Mouse (Mus musculus) left cerebral cortex, adult 9 months (tissue): Measurements from ENCODE around the gene Cela3b.
"Not testable (repeated sequence)": the region's sequence is repeated elsewhere in the genome, so short reads cannot be mapped to it uniquely, and the experiment has no call there.

Experiments used
- DNase-seq, 2 experiments: peaks; one replicate each; pipeline ENCODE4 v3.0.0; 2022; ENCODE audit warnings: low spot score in 2 of 2

Gene Cela3b

DNA sequence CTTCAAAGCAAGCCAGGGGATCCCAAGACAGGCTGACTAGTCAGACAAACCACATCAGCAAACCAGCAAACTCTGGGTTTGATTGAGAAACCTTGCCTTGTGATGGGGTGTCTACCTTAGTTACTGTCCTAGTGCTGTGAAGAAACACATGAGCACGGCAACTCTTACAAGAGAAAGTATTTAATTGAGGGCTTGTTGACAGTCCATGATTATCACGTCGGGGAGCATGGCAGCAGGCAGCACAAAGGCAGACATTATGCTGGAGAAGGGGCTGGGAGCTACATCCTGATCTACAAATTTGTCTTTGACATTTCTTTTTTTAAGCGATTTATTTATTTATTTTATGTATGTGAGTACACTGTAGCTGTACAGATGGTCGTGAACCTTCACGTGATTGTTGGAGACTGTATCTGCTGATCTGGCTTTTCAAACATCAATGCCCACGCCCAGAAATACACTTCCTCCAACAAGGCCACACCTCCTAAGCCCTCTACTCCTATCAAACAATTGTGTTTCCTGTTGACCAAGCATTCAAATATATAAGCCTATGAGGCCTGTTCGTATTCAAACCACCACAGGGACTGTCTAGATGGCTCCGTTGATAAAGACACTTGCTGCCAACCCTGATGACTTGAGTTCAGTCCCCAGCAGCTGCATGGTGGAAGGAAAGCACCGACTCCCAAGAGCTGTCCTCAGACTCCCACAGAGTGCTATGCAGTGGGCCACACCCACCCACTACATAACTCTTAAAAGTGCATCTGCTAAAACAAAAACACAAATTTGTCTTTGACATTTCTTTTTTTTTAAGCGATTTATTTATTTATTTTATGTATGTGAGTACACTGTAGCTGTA, 12.4 kb downstream of the Cela3b start:
- no peak for DNase-seq

DNA sequence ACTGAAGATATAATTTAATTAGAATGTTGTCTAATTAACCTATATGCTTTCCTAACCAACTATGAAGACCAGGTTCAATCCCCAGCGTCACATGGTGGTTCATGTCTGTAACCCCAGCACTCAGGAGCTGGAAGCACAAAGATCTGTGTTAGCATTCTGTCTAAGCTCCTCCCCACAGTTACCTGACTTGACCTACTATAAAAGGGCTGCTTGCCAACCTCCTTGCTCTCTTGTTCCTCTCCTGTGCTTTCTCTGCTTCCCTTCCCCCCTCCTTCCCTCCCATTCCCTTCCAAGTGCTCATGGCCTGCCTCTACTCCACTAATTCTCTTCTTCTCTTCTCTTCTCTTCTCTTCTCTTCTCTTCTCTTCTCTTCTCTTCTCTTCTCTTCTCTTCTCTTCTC, 15.4 kb downstream of the Cela3b start:
- no peak for DNase-seq

DNA sequence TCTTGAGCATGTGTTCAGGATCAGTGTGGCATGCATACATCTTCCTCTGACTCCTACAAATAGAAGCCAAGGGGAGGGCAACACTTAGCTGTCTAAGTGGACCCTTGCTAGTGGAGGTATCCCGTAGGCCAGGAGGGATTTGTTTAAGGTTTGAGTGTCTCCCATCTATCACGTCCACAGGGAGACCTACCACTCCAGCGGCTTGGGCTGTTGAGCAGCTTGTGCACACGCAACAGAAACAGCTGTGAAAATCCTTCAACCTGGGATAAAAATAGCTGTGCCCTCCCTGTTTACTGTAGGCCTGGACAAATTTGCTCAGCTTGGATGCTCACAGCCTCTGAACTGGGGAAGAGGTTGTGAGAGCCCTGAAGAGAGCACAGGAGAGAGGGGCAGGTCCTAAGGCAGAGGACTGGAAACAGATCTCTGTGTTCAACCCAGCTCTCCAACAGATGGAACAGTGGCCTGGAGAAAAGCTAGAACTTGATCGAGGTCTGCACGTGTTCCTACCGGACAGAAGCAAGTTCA, 18.1 kb downstream of the Cela3b start:
- not testable (repeated sequence) for DNase-seq

DNA sequence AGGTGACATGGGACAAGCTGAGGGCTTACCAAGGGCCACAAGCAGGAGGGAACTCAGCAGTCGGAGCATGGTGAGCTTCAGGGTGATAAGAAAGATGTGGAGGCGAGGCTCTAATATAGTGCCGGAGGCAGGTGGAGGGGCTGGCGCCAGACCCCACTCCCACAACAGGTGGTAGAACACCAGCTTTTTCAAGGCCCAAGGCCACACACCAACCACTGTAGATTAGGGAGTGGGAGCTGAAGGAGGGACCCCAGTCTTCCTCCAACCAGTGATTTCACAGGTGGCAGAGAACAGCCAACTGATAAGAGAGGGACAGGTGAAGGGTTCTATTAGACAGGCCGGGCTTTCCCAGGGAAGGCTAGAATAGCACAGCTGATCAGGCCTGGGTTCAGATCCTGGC, 20.6 kb downstream of the Cela3b start, which contains the start of gene Cela3a:
TSS of gene Cela3a (minus strand) at position 101 of the 400 bp plus-strand sequence.
- no peak for DNase-seq

DNA sequence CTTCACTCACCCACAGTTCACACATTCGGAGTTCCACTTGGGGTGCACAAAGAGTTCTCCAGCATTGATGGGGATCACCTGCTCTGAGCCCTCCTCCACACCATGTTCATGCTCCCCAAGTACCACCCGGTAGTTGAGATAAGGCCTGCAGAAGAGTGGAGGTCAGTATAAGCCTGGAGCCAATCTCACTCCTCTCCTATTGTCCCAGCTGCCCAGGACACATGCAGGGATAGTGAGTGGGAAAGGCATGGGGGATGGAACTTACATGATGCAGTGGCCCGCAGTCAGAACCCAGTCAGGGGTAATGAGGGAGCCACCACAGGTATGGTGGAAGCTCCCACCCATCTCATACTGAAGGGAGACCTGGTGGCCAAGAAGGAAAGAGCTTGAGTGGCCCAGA, 24.8 kb downstream of the Cela3b start:
- no peak for DNase-seq

DNA sequence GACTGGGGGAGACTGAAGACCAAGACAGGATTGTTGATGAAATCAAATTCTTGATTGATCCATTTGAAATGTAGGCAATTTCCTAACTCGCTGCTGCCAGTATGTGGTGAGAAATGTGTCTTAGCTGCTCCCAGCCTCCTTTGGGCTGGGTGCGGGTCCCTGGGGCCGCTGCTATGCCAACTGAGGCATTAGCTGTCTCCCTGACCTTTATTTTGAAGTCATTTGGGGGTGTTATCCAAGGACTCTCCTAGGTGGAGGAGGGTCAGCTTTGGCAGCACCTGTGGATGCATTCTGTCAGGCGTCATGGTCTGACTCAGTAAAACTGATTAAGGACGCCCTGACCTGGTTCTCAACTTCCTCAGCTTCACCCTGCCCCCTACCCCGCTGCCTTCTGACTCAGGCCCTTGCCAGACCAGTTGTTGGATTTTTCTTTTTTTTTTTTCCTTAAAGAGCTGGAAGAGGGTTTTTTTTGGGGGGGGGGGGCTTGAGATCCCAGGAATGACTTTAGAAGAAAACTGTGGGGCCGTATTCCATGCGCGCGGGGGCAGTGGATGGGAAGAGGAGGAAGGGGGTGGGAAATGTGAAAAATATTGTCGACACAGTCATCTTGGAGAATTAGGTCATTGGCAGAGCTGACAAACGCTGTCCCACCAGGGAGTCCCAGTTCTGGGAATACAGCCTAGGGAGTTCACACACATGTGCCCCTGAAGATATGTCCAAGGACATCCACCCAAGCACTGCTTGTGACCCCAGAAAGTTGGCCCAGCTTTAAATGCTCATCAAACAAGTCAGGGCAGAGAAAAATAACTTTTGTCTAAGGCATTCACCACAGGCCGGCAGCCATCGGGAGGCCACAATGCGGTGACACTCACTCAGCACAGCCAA, 33.5 kb downstream of the Cela3b start:
- no peak for DNase-seq

DNA sequence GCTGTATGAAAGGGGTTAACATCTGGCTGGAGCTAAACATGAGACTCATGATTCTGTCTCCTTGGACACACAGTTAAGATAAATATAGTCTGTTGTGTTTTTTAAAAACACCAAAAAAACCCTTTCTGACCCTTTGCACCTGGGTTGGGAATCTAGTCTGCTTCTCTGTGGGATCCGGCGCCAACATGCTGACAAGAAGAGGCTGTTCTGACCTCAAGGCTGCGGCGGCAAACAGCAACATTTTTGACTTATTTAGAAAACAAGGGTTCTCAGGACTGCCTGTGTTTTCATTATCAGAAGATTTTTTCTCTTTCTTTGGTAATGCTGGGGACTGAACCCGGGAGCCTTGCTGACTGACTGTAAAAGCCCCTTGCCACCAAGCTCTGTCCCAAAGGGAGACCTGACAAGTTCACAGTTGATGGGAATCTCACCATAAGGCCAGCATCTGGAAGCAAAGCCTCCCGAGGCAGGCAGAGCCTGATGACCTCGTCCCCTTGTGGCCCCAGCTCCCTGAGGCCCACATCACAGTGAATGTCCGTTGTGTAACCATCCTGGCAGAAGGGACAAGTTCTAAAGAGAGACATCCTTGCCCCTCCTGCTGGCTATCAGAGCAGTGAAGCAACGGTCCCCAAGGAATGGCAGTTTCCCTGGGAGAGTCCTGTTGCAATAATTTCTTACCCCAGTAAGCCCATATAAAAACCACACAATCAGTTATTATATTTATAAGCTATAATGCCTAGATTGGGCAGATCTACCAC, 36.8 kb downstream of the Cela3b start:
- no peak for DNase-seq

DNA sequence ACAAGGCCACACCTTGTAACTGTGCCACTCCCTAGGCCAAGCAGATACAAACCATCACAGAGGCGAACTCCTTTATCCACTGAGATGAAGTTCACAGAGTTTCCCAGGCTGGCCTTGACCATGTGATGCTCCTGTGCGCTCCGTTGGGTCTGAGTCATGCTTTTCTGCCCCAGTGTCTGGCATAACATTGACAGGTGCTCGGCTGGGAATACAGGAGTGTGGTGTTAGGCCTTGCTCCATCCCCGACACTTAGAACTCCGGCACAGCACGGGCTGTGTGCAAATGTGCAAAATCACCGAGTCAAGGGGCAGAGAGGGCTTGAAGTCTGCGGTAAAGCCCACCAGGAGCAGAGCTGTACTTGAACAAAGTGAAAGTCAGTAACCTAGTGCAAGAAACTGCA, 37.5 kb downstream of the Cela3b start:
- DNase-seq = no peak

DNA sequence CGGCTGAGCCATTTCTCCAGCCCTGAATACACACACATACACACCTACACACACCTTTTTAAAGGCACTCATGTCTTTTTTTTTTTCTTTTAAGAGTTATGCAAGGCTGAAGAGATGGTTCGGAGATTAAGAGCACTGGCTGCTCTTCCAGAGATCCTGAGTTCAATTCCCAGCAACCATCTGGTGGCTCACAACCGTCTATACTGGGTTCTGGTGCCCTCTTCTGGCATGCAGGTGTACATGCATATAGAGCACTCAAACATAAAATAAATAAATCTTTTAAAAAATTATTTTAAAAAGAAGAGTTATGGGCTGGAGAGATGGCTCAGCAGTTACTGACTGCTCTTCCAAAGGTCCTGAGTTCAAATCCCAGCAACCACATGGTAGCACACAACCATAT, 39.1 kb downstream of the Cela3b start:
- no peak for DNase-seq

DNA sequence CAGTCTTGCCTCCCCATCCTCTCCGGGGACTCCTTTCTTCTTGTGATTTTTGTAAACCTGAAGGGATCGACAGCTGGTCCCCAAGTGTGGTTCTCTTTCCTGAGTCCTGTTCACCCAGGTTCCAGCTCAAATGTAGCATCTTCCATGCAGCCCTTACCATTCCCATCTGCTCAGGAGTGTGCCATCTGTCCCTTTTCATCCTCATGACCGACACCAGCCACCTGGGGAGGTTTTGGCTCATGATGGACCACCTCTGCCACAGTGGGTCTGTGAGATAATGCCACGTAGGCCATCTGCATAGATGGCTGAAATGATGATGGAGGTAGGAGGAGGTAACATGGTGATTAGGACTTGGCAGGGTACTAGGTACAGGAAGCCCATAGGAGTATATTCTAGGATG, 40.1 kb downstream of the Cela3b start:
- DNase-seq = no peak

DNA sequence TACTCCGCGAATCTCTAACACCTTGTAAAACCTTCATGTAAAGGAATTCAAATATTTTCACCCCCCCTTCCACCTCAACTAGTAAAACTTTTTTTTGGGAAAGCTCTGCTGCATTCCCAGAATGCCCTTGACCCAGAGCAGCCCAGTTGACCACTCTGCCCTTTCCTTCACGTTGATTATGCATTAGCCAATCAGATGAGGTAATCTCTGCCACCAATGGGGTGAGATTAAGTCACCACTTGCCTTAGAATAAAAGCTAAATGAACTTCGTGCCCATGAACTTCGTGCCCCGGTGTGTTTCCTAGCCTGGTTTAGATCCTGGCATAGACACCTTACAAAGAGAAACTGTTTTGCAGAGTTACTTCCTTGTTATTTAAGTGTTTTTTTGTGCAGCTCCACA, 41.4 kb downstream of the Cela3b start:
- DNase-seq = no peak

DNA sequence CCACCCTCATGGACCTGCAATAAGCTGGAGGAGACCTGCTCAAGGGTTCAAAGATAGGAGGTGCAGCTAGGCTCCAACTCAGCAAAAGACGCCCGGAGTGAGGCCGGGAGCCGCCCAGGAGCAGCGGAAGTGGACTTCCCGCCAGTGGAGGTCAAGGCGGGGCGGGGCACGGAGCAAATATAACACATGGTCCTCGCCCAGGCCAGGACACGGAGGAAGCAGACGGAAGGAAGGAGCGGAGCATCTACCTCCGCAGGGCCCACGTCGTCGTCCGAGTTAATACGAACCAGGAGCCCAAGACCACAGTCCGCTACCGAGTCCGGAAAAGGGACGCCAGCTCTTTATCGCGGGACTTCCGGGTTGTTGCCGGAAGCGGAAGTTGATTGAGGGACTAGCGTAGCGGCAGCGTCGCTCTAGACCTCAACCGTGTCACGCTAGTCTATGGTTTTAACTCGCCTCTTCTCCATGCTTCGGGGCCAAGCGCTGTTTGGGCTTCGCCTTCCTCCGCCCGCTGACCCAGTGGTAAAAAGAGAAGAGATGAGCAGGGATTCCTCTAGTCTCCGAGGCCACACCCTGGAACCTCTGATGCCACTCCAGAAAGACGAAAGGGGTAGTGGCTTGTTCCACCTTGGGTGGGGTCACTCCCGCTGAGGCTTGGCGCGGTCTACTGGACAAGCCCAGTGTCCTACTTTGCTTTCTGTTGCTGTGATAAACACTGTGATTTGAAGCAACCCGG, 42.1 kb downstream of the Cela3b start:
- peak; percentile 60 to 88 for DNase-seq

DNA sequence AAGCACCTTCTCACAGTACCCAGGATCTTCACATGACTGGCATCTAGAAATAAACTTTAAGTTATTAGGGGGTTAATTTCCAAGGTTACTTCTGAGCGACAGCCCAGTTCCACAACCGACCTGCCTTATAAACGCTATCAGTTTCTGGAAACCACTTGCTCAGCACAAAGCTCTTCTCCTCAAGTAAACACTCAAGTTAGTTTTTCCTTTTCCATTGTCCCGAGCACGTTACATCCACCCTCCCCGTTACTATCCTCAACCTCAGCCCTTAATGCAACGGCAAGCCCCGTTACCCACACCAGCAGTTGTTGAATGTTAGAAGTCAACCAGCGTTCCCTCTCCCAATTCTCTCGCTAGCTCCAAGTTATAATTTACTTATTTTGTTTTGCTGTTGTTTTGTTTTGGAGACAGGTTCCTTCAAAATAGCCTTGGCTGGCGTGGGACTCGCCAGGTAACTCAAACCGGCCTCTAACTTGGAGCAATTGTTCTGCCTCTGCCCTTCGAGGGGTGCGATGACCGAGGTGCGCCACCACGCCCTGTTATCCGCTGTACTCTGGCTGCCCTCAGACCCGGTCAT, 42.8 kb downstream of the Cela3b start:
- DNase-seq = no peak

DNA sequence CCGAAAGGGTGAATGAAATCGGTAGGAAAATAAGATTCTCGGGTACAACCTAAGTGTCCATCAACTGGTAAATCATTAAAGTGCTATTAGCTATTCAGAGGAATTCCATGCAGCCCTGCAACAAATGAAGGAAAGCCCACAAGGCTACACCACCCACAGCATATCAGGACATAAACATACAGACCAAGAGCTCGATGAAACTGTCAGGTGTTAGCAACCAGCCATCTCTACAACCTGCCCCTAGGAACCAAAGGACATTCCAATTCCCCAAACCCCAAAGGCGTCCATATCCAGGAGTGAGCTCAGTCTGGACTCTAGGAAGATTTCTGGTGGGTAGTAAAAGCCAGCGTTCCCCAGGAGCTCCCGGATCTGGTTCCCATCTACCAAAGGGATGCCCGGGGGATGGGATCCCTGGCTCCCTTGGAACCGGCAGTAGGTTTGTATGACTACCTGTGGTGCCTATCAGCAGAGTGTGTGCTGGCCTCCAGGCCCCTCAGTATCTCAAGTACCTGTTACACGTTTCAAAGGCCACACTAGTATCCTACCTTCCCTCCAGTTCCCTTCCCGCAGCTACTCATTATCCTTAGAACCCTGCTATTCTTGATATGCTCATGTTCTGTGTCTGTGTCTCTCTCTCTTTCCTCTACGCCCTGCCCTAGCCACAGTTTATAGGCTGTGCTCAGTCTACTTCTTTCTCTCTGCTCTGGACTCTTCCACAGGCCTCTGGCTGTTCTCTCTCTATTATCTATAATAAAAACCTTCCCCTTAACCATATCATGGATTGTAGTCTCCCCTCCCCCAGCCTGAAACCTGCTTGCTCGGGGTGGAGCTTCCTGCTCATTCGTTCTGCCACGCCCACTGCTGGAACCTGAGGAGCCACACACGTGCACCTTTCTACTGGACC, 49.4 kb downstream of the Cela3b start:
- DNase-seq = no peak

DNA sequence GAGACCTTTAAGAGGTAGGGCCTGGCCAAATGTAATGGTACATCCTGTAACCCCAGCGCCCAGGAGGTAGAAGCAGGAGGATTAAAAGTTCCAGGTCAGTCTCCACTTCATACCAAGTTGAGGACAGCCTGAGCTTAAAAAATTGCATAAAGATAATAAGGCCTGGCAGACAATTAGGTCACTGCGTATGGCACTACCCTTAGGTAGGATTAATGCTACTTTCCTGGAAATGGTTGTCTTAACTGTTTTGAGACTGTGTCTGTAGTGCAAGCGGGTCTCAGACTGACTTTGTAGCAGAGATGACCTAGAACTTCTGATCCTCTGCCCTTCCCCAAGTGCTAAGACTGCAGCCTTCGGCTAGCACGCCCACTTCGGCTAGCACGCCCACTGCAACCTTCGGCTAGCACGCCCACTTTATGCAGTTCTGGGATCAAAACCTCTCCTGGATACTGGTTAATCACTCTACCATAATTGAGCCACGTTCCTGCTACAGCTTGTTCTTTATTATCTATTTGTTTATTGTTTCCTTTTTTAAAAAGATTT, 50.6 kb downstream of the Cela3b start:
- no peak for DNase-seq

DNA sequence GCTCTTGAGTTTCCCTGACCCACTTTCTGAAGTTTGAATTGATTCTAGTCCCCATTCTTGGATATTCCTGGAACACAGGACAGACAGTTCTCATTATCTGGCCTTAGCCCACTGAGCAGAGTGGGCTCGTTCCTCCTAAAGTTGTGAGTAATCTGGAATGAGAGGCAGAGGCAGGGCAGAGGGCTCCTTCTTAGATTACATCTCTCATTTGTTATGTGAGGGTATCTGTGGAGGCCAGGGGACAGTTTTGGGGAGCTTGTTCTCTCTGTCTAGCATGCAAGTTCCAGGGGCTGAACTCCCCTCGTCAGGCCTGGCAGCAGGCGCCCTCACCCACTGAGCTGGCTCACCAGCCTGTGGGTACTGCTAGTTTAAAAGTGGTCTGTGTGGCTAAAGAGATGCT, 51.3 kb downstream of the Cela3b start:
- DNase-seq = no peak

DNA sequence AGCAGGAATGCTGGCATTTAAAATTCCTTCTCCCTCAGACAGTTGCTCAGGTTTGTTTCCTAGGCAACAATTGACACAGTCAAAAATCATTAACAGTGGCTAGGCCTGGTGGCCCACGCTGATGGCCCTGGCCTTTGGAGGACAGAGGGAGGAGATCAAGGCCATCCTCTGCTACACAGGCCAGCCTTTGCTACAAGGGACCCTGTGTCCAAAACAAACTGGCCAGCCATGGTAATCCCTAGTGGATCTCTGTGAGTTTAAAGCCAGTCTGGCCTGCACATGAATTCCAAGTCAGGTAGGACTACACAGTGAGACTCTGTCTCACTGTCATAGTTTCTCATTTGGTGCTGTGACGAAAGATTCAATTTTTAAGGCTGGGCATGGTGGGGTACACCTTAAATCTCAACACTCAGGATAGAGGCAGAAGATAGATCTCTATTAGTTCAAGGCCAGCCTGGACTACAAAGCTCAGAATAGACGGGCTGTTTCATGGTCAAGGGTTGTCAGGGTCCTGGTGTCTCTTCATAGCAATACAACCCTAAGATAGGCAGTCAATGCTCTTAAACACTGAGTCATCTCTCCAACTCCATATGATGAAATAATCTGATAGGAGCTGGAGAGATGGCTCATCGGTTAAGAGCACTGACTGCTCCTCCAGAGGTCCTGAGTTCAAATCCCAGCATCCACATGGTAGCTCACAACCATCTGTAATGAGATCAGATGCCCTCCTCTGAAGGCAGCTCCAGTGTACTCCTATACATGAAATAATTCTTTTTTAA, 52.6 kb downstream of the Cela3b start:
- no peak for DNase-seq

DNA sequence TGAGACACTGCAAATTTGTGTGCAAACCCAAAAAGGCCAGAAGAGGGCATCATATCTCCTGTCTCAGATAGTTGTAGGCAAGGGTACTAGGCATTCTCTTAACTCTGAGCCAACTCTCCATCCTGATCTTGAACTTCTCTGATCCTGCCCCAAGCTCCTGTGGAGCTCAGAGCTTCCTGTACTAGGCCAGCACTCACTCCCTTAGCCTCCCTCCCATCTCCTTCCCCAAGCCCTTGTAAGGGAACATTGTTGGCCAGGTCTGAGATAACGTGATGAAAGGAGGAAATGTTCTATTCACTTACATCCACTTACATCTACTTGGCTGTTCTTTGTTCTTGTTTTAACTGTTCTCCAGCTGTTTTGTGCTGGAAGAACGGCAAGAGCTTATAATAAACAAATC, 53.6 kb downstream of the Cela3b start:
- DNase-seq = no peak
